Mouse (Mus musculus): Measurements from ENCODE around the gene Cyth3.

The Cyth3 gene

GRCm38 (mm10) chr5:143621893-143622622 is at the start of gene Cyth3:
Cyth3 (plus strand) TSS chr5:143622447.
- peak; percentile 91 for DNase-seq (ENCODE audit: low read depth, low spot score)

- no peak for DNase-seq (ENCODE audit: low read depth, low spot score)
These were observed 49.2 kb upstream of the Cyth3 start for GRCm38 (mm10) chr5:143573067-143573466.

GRCm38 (mm10) chr5:143574261-143575178 is 47.7 kb upstream of the Cyth3 start:
- DNase-seq (ENCODE audit: low read depth, low spot score) = no peak

GRCm38 (mm10) chr5:143579537-143580203 is 42.6 kb upstream of the Cyth3 start:
- no peak for DNase-seq (ENCODE audit: low read depth, low spot score)

- DNase-seq (ENCODE audit: low read depth, low spot score) = no peak
These were observed 41.3 kb upstream of the Cyth3 start for GRCm38 (mm10) chr5:143580982-143581381.

- no peak for DNase-seq (ENCODE audit: low read depth, low spot score)
These were observed 40.4 kb upstream of the Cyth3 start for GRCm38 (mm10) chr5:143581874-143582273.

- no peak for DNase-seq (ENCODE audit: low read depth, low spot score)
These were observed 39.2 kb upstream of the Cyth3 start for GRCm38 (mm10) chr5:143583081-143583480.

GRCm38 (mm10) chr5:143584982-143585381 is 37.3 kb upstream of the Cyth3 start:
- DNase-seq (ENCODE audit: low read depth, low spot score) = no peak

- DNase-seq (ENCODE audit: low read depth, low spot score) = no peak
These were observed 35.9 kb upstream of the Cyth3 start for GRCm38 (mm10) chr5:143586386-143586785.

GRCm38 (mm10) chr5:143589108-143589507 is 33.1 kb upstream of the Cyth3 start:
- DNase-seq (ENCODE audit: low read depth, low spot score) = no peak

GRCm38 (mm10) chr5:143592926-143593325 is 29.3 kb upstream of the Cyth3 start:
- no peak for DNase-seq (ENCODE audit: low read depth, low spot score)

- no peak for DNase-seq (ENCODE audit: low read depth, low spot score)
These were observed 28.6 kb upstream of the Cyth3 start for GRCm38 (mm10) chr5:143593563-143594146.

GRCm38 (mm10) chr5:143594291-143595065 is 27.8 kb upstream of the Cyth3 start:
- no peak for DNase-seq (ENCODE audit: low read depth, low spot score)

GRCm38 (mm10) chr5:143602051-143602450 is 20.2 kb upstream of the Cyth3 start:
- DNase-seq (ENCODE audit: low read depth, low spot score) = no peak

- DNase-seq (ENCODE audit: low read depth, low spot score) = no peak
These were observed 18.0 kb upstream of the Cyth3 start for GRCm38 (mm10) chr5:143604157-143604774.

GRCm38 (mm10) chr5:143606756-143607155 is 15.5 kb upstream of the Cyth3 start:
- DNase-seq (ENCODE audit: low read depth, low spot score) = no peak

GRCm38 (mm10) chr5:143608175-143608574 is 14.1 kb upstream of the Cyth3 start:
- no peak for DNase-seq (ENCODE audit: low read depth, low spot score)

GRCm38 (mm10) chr5:143611954-143612353 is 10.3 kb upstream of the Cyth3 start:
- no peak for DNase-seq (ENCODE audit: low read depth, low spot score)

- no peak for DNase-seq (ENCODE audit: low read depth, low spot score)
These were observed 9.0 kb upstream of the Cyth3 start for GRCm38 (mm10) chr5:143613265-143613664.

GRCm38 (mm10) chr5:143614519-143614918 is 7.7 kb upstream of the Cyth3 start:
- DNase-seq (ENCODE audit: low read depth, low spot score) = no peak

All from forelimb bud, embryonic 11.5 days (tissue).